Mouse (Mus musculus) mouse trophoblast stem cell (cell line): ENCODE measurements around the gene Ruvbl2.

Source experiments
- in situ Hi-C, 2 experiments: fragments of 300-500 bp; cut with MseI, MboI; formaldehyde crosslinking; loops; 2 replicates in 1 of 2; 3 replicates in 1 of 2; pipeline ENCODE4 v1.15.1; 2025

Gene Ruvbl2

DNA sequence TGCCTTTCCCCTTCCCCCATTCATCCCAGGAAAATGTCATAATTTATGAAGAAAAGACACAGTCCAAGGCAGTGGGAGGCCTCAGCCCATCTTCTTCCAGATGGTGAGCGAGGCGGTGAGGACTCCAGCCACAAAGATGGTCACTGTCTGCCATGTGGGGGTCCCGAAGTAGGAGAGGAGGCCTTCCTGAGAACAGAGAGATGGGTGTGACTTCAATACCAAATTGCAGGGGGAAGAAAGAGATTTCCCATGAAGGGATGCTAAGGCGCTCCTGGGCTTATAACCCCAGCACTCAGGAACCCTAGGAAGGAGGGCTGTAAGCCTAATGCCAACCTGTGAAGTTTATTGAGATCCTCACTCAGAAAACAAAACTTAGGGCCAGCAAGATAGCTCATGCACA lies 23.9 kb upstream of the Ruvbl2 start:
- in situ Hi-C loops: no loop called here

DNA sequence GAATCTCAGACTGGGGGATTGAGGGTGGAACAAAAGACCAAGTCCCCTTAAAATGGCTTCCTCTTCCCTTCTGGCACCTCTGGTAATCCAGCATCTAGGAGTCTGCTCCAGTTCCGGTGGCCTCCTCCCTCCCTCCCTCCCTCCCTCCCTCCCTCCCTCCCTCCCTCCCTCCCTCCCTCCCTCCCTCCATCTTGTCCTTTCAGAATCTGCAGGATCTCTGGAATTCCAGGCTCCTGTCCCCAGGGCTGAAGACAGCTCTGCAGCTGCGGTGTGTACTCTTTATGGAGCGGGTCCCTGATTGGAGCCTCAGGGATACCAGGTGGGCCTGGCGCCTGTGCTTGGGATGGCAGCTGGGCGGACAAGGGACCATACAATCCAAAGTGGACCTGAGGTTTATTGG lies 23.4 kb upstream of the Ruvbl2 start:
- in situ Hi-C loops: no loop called here

DNA sequence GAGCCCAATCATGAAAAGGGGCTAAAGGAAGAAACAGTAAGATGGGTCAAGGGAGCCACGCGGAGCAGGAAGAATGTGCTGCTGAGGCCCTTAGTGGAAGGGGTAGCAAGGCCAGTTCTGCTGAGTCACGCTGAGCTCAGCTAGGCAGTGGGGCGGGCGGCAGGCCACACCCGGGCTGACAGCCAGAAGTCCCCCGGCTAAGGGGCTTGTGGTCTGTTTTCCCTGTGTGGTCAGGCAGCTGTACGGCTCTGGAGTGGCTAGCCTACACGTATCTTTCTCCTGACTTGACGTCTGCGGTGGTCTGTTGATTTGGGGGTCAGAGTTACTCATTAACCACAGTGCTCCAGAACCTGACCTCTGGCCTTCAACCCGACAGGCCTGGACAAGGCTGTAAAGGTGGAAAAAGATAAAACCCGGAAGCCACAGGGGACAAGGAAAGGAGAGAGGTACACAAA lies 23.0 kb upstream of the Ruvbl2 start:
- in situ Hi-C loops: no loop called here

DNA sequence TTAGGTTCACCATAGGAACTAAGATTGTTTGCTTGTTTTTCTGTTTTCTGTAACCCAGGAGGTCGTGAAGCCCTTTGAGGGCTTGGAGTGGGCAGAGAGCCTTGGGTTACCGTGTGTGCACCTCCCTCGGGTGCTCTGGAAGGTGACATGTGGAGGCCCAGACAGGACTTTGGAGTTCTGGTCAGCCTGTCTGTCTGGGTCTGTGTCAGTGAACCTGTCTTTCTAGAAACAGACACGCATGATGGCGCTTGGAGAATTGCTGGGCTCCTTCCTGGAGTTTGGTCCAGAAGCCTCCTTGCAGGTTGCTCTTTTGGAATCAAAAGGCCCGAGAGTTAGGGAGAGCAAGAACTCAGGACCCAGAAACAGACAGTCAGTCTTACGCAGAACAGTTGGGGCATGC lies 22.5 kb upstream of the Ruvbl2 start:
- in situ Hi-C loops: no loop called here

DNA sequence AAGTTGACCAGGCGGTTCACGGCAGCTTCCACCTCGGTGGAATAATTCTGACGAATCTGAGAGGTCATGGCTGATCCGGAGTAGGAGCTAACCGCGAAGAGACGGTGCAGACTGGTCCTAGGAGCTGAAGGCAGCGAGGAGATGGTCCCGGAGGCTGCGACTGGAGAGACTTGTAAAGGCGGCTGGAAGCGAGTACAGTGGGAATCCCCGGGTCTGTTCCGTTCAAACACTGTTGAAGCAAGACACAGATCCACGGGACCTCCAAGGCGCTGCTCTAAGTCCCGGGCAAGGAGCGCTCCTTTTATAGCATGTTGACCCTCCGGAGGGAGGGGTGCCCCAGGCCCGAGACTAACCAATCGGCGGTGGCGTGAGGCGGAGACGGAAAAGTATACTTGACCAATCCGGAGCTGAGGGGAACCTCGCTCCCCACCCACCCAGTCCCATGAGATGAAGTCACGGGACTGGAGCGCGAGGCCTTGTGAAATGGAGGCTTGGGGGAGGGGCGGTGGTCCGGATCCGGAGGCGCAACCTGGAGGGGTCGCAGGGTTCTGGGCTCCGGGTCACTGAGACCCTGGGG lies 21.8 kb upstream of the Ruvbl2 start, which contains the start of gene Ftl1:
Gene Ftl1 (minus strand): TSS at position 321 of the 577 bp plus-strand sequence.
- in situ Hi-C loops: loop anchor here in 1 of 2 experiments (10.0 kb wide), 1 partner anchor 55 kb away; the partner anchor contains the start of gene Nucb1

DNA sequence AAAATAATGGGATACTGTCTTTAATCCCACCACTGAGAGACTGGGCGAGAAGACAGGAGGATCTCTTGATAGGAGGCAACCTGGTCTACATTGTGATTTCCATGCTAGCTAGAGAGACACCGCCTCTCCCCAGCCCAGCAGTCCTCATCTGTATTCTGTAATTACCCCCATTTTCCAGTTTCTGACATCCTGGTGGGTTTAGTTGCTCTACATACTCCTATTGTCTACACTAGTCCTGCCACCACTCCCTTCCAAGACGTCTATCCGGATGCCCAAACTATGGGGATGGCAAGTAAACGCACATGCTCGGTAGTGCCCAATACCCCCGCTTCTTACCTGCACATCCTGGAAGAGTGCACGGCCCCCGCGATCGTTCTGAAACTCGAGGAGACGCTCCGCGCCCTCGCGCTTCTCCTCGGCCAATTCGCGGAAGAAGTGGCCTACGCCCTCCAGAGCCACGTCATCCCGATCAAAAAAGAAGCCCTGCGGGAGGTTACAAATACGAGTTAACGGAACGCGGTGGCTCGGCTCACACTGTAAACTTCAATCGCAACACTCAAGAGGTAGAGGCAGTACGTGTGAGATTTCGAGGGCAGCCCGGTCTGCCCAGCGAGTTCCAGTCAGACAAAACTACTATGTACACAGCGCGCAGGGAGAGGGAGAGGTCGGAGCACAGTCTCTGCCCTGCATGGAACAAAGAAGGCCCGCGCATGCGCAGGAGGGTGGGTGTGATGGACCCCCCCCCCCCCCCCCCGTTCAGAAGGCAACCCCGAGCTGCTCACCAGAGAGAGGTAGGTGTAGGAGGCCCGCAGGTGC lies 21.1 kb upstream of the Ruvbl2 start:
- in situ Hi-C loops: loop anchor here in 1 of 2 experiments (10.0 kb wide), 1 partner anchor 56 kb away; the partner anchor contains the start of gene Nucb1

DNA sequence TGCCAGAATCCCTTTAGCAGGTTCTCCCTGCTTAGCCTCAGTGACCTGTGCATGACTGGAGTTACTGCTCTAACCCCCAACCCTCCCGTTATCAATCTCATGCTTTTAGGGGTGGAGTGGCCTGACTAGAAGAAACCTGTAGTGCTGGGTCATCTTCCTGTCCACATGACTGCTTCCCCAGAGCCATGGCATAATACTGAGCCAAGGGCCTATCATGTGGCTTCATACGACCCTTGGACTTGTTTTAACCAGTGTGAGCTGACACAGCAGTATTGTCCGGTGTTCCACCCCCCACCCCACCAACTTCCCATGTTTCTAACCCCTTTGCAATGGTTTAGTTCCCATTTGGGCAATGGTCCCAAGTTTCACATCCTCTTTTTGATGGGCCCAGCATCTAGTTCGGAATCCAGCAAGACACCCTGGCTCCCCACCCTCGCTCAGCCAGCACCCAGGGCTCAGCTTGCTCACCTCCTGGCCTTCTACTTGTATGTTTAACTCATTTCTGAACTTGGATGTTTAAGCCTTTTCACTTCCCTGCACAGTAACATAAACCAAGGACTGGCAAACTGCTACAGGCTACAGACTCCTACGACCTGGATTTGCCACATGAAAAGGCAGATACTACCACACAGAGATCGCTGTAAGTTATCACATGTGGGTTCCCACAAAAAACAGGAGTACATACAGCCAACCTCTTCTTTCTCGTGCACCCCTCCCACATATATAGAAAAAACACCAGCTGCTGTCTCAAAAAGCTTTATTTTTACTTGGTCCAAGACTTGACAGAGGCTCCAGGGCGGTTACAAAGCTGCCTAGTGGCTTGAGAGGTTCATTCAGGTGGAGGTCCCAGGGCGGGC lies 19.5 kb upstream of the Ruvbl2 start:
- in situ Hi-C loops: loop anchor here in 1 of 2 experiments (10.0 kb wide), 1 partner anchor 57 kb away; the partner anchor contains the start of gene Nucb1

DNA sequence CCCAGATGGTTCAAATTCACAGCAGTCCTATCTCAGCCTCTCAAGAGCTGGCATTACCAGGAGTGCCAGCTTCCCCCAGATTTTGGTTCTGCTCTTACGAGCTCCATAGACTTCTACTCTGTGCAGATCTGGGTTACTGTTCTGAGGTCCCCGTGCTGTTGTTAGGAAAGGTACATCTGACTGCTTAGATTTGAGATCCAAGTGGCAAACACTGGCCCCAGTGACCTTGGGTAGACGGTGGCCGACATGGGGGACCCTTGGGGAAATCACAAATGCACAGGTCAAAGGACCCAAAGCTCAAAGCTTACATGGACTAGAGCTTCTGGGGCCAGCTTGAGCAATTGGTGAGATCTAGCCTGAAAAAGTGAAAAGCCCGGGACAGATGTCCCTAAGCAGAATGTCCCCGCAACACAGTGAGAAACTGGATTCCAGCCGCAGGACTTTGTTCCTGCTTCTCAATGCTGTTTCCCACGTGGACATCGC lies 18.9 kb upstream of the Ruvbl2 start:
- in situ Hi-C loops: loop anchor here in 1 of 2 experiments (10.0 kb wide), 1 partner anchor 58 kb away; the partner anchor contains the start of gene Nucb1

DNA sequence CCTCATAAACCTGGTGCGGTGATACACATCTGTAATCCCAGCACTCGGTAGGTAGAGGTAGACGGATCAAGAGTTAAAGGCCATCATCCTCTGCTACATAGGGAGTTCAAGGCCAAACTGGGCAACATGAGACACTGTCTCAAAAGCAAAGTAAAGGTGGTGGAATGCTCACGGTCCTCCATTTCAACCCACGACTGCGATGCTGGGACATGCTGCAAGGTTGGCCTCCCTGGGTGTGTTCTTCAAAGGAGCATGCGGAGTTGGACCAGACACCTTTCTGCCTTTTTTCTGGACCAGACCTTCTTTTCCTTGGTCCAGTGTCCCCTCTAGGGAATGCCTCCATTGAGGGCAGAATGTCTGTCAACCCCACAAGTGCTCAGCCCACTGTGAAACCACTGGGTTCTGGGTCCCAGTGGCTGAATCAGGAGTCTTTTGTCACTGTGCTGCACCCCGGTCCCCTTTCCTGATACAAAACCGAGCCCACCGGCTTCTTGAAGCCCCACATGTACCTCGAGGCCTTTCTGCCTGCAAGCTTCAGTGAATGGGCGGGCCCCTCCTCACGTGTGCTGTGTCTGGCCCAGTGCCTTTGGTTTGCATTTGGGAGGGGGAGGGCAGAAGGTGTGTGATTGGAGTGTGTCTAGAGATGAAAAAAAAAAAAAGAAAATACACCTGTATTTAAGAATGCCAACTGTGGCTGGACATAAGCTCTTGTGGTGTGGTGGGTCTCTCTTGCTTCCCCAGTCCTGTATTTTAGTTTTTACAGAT lies 18.2 kb upstream of the Ruvbl2 start:
- in situ Hi-C loops: loop anchor here in 1 of 2 experiments (10.0 kb wide), 1 partner anchor 59 kb away; the partner anchor contains the start of gene Nucb1

DNA sequence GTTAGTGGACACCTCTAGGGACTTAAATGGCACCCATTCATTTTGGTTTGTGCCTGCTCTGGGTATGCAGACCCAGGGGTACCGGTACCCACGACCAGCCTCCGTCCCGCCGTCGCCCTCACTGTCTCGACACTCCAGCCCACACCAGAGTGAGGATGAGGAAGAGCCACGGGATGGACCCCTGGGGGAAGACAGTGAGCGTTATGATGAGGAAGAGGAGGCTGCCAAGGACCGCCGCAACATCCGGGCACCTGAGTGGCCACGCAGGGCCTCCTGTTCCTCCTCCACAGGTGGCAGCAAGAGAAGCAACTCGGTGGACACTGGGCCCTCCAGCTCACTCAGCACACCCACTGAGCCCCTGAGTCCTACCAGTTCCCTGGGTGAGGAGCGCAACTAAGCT lies 17.1 kb upstream of the Ruvbl2 start:
- in situ Hi-C loops: loop anchor here in 1 of 2 experiments (10.0 kb wide), 1 partner anchor 60 kb away; the partner anchor contains the start of gene Nucb1

DNA sequence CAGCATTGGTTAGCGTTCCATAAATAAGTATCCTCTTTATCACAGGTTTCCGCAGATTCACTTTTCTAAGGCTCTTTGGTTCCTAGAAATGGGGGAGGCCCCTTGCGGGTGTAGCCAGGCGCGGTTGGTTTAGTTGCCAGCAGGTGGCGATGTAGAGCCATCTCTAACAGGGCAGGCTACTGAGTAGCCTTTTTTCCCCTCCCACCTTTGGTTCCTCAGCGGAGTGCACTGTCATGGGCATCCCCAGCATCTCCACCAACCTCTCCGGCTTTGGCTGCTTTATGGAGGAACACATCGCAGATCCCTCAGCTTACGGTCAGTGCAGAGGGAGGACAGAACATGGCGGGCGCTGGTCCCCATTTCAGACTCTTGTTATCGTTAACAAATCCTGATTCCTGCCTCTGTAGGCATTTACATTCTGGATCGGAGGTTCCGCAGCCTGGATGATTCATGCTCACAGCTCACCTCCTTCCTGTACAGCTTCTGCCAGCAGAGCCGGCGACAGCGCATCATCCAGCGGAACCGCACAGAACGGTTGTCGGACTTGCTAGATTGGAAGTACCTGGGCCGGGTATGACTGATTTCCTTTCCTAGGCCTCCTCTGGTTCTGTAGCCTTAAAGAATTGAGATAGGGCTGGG lies 13.6 kb upstream of the Ruvbl2 start:
- in situ Hi-C loops: loop anchor here in 1 of 2 experiments (10.0 kb wide), 1 partner anchor 63 kb away; the partner anchor contains the start of gene Nucb1

DNA sequence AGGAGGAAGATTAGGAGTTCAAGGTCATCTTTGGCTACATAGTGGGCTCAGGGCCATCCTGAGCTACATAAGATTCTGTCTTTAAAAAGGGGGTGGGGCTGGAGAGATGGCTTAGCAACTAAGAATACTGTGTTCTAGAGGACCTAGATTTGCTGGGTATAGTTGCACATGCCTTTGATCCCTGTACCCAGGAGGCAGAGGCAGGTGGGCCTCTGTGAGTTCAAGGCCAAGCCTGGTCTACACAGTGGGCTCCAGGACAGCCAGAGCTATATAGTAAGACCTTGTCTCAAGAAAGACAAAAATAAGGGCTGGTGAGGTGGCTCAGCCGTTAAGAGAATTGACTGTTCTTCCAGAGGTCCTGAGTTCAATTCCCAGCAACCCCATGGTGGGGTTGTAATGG lies 12.1 kb upstream of the Ruvbl2 start:
- in situ Hi-C loops: loop anchor here (5.0 to 10.0 kb wide), 2 partner anchors 43 to 65 kb away; partner anchors contain the start of genes Kcna7 (in 1 of the 2) and Nucb1 (in 1 of the 2)

DNA sequence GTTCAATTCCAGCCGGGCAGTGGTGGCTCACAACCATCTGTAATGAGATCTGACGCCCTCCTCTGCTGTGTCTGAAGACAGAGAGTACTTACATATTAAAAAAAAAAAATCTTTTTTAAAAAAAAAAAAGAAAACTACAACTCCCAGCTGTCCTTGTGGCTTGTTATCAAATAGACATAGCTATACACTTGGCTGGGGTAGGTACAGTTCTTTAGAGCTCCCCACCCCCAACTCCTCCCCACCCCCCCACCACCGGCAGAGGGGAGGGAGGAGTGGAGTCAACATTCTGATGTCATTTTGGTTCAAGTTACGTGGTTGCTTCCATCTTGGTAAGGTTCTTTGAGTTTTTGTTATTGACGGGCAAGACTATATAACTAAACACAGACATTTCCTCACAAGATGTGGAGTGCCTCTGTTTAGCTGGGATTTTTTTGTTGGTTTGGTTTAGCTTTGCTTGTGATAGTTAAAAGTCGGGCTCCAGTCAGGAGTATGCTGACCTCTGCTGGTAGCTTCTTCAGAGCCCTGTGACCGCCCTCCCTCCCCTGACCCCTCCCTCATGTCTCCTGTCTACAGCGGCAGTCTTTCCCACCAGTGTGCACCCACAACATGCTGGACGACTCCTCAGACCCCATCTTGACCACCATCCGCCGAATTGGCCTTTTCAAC lies 9.6 kb upstream of the Ruvbl2 start:
- in situ Hi-C loops: loop anchor here in 1 of 2 experiments (5.0 kb wide), 1 partner anchor 40 kb away; the partner anchor contains the start of gene Kcna7

DNA sequence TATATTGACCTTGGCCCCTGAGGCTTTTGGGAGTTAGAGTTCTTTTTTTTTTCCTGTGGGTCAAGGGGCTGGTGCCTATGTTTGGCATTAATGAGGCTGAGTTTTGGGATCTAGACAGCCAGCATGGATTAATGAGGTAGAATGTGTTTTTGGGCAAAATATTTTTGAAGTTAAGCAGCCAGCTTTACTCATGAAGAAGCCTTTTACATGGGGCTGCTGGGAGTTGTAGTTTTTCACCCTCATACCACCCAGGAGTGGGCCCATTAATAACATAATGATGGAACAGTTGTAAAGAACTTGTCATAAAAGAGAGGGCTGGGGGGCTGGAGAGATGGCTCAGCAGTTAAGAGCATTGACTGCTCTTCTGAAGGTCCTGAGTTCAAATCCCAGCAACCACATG lies 8.7 kb upstream of the Ruvbl2 start:
- in situ Hi-C loops: loop anchor here in 1 of 2 experiments (5.0 kb wide), 1 partner anchor 39 kb away; the partner anchor contains the start of gene Kcna7

DNA sequence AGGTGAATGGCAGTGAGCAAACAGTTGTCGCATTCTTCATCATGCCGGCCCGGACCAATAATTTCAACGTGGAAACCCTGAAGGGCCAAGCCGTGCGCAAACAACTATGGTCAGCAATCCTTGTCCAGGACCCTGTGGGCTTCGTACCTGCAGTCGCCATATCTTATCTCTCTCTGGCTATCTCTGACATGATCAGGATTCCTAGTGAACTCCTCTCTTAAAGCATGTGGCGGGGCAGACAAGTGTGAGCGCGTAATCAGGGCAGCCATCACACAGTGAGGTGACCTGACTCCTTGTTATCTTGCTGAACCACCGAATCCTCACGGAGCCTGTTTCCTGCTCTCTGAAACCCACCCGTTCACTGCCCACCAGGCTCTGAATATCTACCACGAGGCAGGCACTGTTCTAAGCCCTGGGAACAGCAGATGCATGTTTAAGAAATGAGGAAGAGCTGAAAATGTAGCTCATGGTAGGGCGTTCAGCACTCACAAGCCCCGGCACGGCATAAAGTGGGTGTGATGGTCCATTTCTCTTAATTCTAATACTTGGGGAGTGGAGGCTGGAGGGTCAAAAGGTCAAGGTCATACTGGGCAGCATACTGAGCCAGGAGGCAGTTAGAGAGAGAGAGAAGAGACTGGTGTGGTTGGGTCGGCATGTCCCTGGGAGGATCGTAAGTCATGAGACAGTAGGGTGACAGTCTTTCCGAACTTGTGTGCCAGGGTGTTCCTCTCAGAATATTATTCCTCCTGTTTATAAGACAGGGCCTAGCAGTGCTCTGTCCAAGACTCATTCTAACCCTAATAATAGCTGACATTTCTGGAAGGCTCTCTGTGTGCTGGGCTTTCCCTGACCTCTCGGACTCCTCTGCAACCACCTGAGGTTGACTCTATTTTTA lies 5.9 kb upstream of the Ruvbl2 start:
- in situ Hi-C loops: no loop called here

DNA sequence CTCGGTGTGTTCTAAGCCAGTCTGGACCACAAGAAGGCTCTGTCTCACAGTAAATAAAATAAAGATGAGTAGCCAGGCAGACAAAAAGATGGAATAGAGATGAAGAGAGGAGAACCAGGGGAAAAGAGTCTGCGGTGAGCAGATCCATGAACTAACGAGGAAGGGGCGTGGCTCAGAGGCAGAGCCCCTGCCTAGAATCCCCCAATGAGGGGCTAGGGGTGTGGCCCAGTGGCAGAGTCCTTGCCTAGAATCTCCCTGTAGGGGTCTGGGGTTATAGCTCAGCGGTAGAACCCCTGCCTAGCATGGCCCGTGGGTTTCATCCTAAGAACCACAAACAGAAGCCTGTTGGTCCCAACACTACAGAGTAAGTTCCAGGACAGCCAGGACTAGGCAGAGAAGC lies 850 bp downstream of the Ruvbl2 start:
- in situ Hi-C loops: no loop called here

DNA sequence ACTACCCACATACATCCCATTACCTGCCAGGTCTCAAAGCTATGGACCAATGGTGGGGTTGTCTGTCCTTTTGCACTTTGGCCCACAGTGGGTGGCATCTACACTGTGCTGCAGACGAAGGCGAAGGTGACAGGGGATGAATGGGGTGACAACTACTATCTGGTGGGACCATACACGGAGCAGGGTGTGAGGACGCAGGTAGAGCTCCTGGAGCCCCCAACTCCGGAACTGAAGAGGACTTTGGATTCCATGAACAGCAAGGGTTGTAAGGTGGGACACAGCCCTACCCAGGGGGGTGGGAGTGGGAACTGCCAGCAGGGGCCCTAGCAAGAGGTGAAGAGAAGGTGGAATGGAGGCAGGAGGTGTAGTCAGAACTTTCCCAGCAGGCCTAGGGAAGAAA lies 1.5 kb downstream of the Ruvbl2 start:
- in situ Hi-C loops: no loop called here

DNA sequence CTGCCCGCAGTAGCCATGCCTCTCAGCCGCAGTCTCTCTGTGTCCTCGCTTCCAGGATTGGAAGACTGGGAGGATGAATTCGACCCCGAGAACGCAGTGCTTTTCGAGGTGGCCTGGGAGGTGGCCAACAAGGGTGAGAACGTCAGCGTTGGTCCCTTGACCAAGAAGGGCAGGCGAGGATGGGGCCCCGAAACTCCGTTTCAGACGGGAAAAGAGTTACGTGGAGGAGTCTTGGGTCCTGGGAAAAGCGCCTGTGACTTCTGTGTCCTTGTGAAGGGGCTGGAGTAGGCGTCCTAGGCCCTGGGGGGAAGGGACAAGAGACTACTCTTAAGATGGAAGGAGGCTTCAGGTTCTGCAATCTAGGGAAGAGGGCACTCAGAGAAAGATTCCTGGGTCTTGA lies 2.9 kb downstream of the Ruvbl2 start:
- in situ Hi-C loops: no loop called here
